Mouse (Mus musculus): ENCODE measurements around the gene Tmem95. TPM values are rescaled to one million over a fixed set of nuclear protein-coding genes. Genes with fewer than 3 reads are reported as not detected.

The Tmem95 gene
- polyA plus RNA-seq, 1 experiment from 2014 or later: not detected

GRCm38 (mm10) chr11:69858113-69858998 lies 19.5 kb downstream of the Tmem95 start, which contains the start of gene Tnk1:
Gene Tnk1 (minus strand): TSS chr11:69858730.
- no peak for ATAC-seq (ENCODE audit: insufficient number of reproducible peaks, low FRiP score)
- Histone ChIP-seq H3K4me1 (replicated peaks) (peaks cover 8% of the 10 kb centered on the region; the same call in 1 of the 2 replicates), H3K9ac (peak within 1 kb of the TSS; percentile 6; the same call in 1 of the 2 replicates), H3K4me2 (no peak within 1 kb of the TSS; the same call in 1 of the 2 replicates), H3K9me3 (replicated peaks) (no peaks in the 10 kb centered on the region), H3K4me3 (no peak within 1 kb of the TSS), H3K27me3 (replicated peaks) (peaks cover 38% of the 10 kb centered on the region), H3K27ac (ENCODE audit: poor library complexity, severe bottlenecking) (no peak within 1 kb of the TSS), H3K36me3 (no peaks in the 10 kb centered on the region)
- WGBS: 18% methylated on average over 30 of the region's 30 CpGs

- Histone ChIP-seq H3K4me1 (replicated peaks) (peaks cover 17% of the 10 kb centered on the region; the same call in 1 of the 2 replicates), H3K27me3 (replicated peaks) (peaks cover 38% of the 10 kb centered on the region), H3K4me2 (peak overlapping the region; percentile 4), H3K4me3 (no peak overlapping the region), H3K9ac (no peak overlapping the region), H3K27ac (ENCODE audit: poor library complexity, severe bottlenecking) (peak overlapping the region; percentile 31; the same call in 1 of the 2 replicates), H3K9me3 (replicated peaks) (no peaks in the 10 kb centered on the region), H3K36me3 (peaks cover 22% of the 10 kb centered on the region)
- ATAC-seq (ENCODE audit: insufficient number of reproducible peaks, low FRiP score): no peak
- 14% methylated on average over 16 of the region's 16 CpGs for WGBS
These were observed 22.5 kb downstream of the Tmem95 start for GRCm38 (mm10) chr11:69855347-69855746.

- WGBS: 76% methylated on average over 10 of the region's 10 CpGs
- H3K9me3 ChIP-seq (replicated peaks): no peaks in the 10 kb centered on the region
- H3K4me3 ChIP-seq: no peak overlapping the region
- peak overlapping the region; percentile 4 for H3K4me2 ChIP-seq
- H3K27ac ChIP-seq (ENCODE audit: poor library complexity, severe bottlenecking): peak overlapping the region; percentile 31
- no peak overlapping the region for H3K9ac ChIP-seq
- H3K27me3 ChIP-seq (replicated peaks): peaks cover 34% of the 10 kb centered on the region
- peaks cover 28% of the 10 kb centered on the region for H3K36me3 ChIP-seq
- H3K4me1 ChIP-seq (replicated peaks): peaks cover 17% of the 10 kb centered on the region; the same call in 1 of the 2 replicates
- no peak for ATAC-seq (ENCODE audit: insufficient number of reproducible peaks, low FRiP score)
These were observed 23.1 kb downstream of the Tmem95 start for GRCm38 (mm10) chr11:69854680-69855079.

- peak; percentile 94 for ATAC-seq (ENCODE audit: insufficient number of reproducible peaks, low FRiP score)
- H3K9me3 ChIP-seq (replicated peaks): no peaks in the 10 kb centered on the region
- H3K27ac ChIP-seq (ENCODE audit: poor library complexity, severe bottlenecking): peak overlapping the region; percentile 38
- peak overlapping the region; percentile 4 for H3K4me2 ChIP-seq
- H3K4me3 ChIP-seq: no peak overlapping the region
- H3K27me3 ChIP-seq (replicated peaks): peaks cover 27% of the 10 kb centered on the region
- peaks cover 17% of the 10 kb centered on the region; the same call in 1 of the 2 replicates for H3K4me1 ChIP-seq (replicated peaks)
- peaks cover 35% of the 10 kb centered on the region for H3K36me3 ChIP-seq
- no peak overlapping the region for H3K9ac ChIP-seq
- 36% methylated on average over 7 of the region's 7 CpGs for WGBS
These were observed 23.8 kb downstream of the Tmem95 start for GRCm38 (mm10) chr11:69853994-69854393.

GRCm38 (mm10) chr11:69850754-69851153 lies 27.1 kb downstream of the Tmem95 start:
- Histone ChIP-seq H3K9me3 (replicated peaks) (no peaks in the 10 kb centered on the region), H3K4me1 (replicated peaks) (peaks cover 39% of the 10 kb centered on the region), H3K36me3 (peaks cover 49% of the 10 kb centered on the region), H3K27ac (ENCODE audit: poor library complexity, severe bottlenecking) (no peak overlapping the region), H3K9ac (no peak overlapping the region), H3K4me3 (no peak overlapping the region), H3K4me2 (no peak overlapping the region), H3K27me3 (replicated peaks) (peaks cover 1% of the 10 kb centered on the region; the same call in 1 of the 2 replicates)
- 74% methylated on average over 8 of the region's 8 CpGs for WGBS
- no peak for ATAC-seq (ENCODE audit: insufficient number of reproducible peaks, low FRiP score)

- no peak overlapping the region for H3K4me2 ChIP-seq
These were observed 27.9 kb downstream of the Tmem95 start for GRCm38 (mm10) chr11:69849884-69850283.

GRCm38 (mm10) chr11:69849128-69849527 lies 28.7 kb downstream of the Tmem95 start:
- H3K36me3 ChIP-seq: peaks cover 49% of the 10 kb centered on the region
- no peaks in the 10 kb centered on the region for H3K27me3 ChIP-seq (replicated peaks)
- ATAC-seq (ENCODE audit: insufficient number of reproducible peaks, low FRiP score): no peak
- H3K4me2 ChIP-seq: no peak overlapping the region
- H3K4me1 ChIP-seq (replicated peaks): peaks cover 35% of the 10 kb centered on the region
- H3K4me3 ChIP-seq: no peak overlapping the region
- no peaks in the 10 kb centered on the region for H3K9me3 ChIP-seq (replicated peaks)
- WGBS: 73% methylated on average over 9 of the region's 9 CpGs
- H3K9ac ChIP-seq: no peak overlapping the region
- H3K27ac ChIP-seq (ENCODE audit: poor library complexity, severe bottlenecking): no peak overlapping the region

More at GRCm38 (mm10) chr11:69849884-69850283, 27.9 kb downstream of the Tmem95 start:
- ATAC-seq (ENCODE audit: insufficient number of reproducible peaks, low FRiP score): no peak
- Histone ChIP-seq H3K9ac (no peak overlapping the region), H3K4me3 (no peak overlapping the region), H3K27me3 (replicated peaks) (no peaks in the 10 kb centered on the region), H3K36me3 (peaks cover 49% of the 10 kb centered on the region), H3K4me1 (replicated peaks) (peaks cover 35% of the 10 kb centered on the region), H3K27ac (ENCODE audit: poor library complexity, severe bottlenecking) (no peak overlapping the region), H3K9me3 (replicated peaks) (no peaks in the 10 kb centered on the region)
- 92% methylated on average over 15 of the region's 15 CpGs for WGBS

- no peaks in the 10 kb centered on the region for H3K27me3 ChIP-seq (replicated peaks)
- no peak overlapping the region for H3K9ac ChIP-seq
- no peaks in the 10 kb centered on the region for H3K9me3 ChIP-seq (replicated peaks)
- H3K36me3 ChIP-seq: peaks cover 49% of the 10 kb centered on the region
- no peak for ATAC-seq (ENCODE audit: insufficient number of reproducible peaks, low FRiP score)
- no peak overlapping the region for H3K27ac ChIP-seq (ENCODE audit: poor library complexity, severe bottlenecking)
- peak overlapping the region; percentile 81 for H3K4me2 ChIP-seq
- peaks cover 32% of the 10 kb centered on the region for H3K4me1 ChIP-seq (replicated peaks)
- WGBS: 94% methylated on average over 6 of the region's 6 CpGs
- H3K4me3 ChIP-seq: peak overlapping the region; percentile 76
These were observed 29.8 kb downstream of the Tmem95 start for GRCm38 (mm10) chr11:69848021-69848420.

- peak; percentile 53 for ATAC-seq (ENCODE audit: insufficient number of reproducible peaks, low FRiP score)
- peak overlapping the region; percentile 76 for H3K4me3 ChIP-seq
- H3K9ac ChIP-seq: peak overlapping the region; percentile 88
- peak overlapping the region; percentile 93 for H3K27ac ChIP-seq (ENCODE audit: poor library complexity, severe bottlenecking)
- H3K27me3 ChIP-seq (replicated peaks): no peaks in the 10 kb centered on the region
- H3K4me1 ChIP-seq (replicated peaks): peaks cover 28% of the 10 kb centered on the region
- H3K4me2 ChIP-seq: peak overlapping the region; percentile 81
- peaks cover 44% of the 10 kb centered on the region for H3K36me3 ChIP-seq
- no peaks in the 10 kb centered on the region for H3K9me3 ChIP-seq (replicated peaks)
- 14% methylated on average over 37 of the region's 37 CpGs for WGBS
These were observed 30.8 kb downstream of the Tmem95 start for GRCm38 (mm10) chr11:69846738-69847688.

GRCm38 (mm10) chr11:69846198-69846680 lies 31.6 kb downstream of the Tmem95 start, which contains the start of gene Plscr3:
Gene Plscr3 (plus strand): TSS chr11:69846376.
- ATAC-seq (ENCODE audit: insufficient number of reproducible peaks, low FRiP score): peak; percentile 96
- 1% methylated on average over 38 of the region's 38 CpGs for WGBS
- Histone ChIP-seq H3K36me3 (peaks cover 36% of the 10 kb centered on the region), H3K4me1 (replicated peaks) (peaks cover 26% of the 10 kb centered on the region), H3K9ac (peak within 1 kb of the TSS; percentile 88), H3K27ac (ENCODE audit: poor library complexity, severe bottlenecking) (peak within 1 kb of the TSS; percentile 93), H3K4me3 (peak within 1 kb of the TSS; percentile 76), H3K27me3 (replicated peaks) (no peaks in the 10 kb centered on the region), H3K4me2 (peak within 1 kb of the TSS; percentile 81), H3K9me3 (replicated peaks) (no peaks in the 10 kb centered on the region)

Data from heart, embryonic 12.5 days (tissue).